ENCODE assay signal across 24 mouse cellular contexts in genomic region chr19:32124155-32124554, GRCm38 (mm10). TPM values are rescaled to one million over a fixed set of nuclear protein-coding genes. Genes with fewer than 3 reads are reported as not detected.
DNase-seq lines count a peak whose midpoint lies in the region; ATAC-seq and TF ChIP-seq lines count a peak whose summit lies in the region.
"Had no signal": no experiment of that assay in that cellular context is flagged by ENCODE, and none has a peak within 500 bp of the region (broad histone marks: within the 10 kb centered on the region; RNA-seq: fewer than 3 reads in every experiment).

No protein-coding gene starts in this region.

- intact Hi-C loops in gastrocnemius, adult 2 months (cut with DNase I): loop anchor here (10.0 kb wide), 1 partner anchor 91 kb away; no protein-coding TSS in a partner anchor

- no peak overlapping the region for H3K4me3 ChIP-seq in gastrocnemius, adult 2 months
- no peak overlapping the region for H3K4me3 ChIP-seq in intestine, postnatal 0 days (ENCODE audit: low read depth, low read length)
- H3K4me3 ChIP-seq in intestine, embryonic 15.5 days (replicated peaks): no peak overlapping the region
- H3K4me3 ChIP-seq: embryonic facial prominence, embryonic 10.5 days; embryonic facial prominence, embryonic 12.5 days; forebrain, embryonic 13.5 days; forebrain, embryonic 15.5 days had no signal

- ATAC-seq in intestine, postnatal 0 days: peak; percentile 57
- ATAC-seq in intestine, embryonic 15.5 days: no peak
- ATAC-seq: activated CD4-positive, CD25-positive, alpha-beta regulatory T cell, adult 4 months; CD4-positive, CD25-positive, alpha-beta regulatory T cell, adult 4 months; forebrain, embryonic 13.5 days; forebrain, embryonic 15.5 days; forebrain, postnatal 0 days; Patski had no signal

- H3K9me3 ChIP-seq in intestine, postnatal 0 days (ENCODE audit: control insufficient read depth): no peaks in the 10 kb centered on the region
- no peaks in the 10 kb centered on the region for H3K9me3 ChIP-seq in intestine, embryonic 15.5 days
- H3K9me3 ChIP-seq: embryonic facial prominence, embryonic 10.5 days; embryonic facial prominence, embryonic 12.5 days; forebrain, embryonic 13.5 days; forebrain, embryonic 15.5 days; G1E had no signal

- no peak for TF ChIP-seq CTCF in gastrocnemius, adult 2 months (IDR thresholded peaks at IDR 0.05)
- TF ChIP-seq CTCF in intestine, postnatal 0 days (IDR thresholded peaks at IDR 0.05; ENCODE audit: low read depth): no peak

- 52% methylated on average over 9 of the region's 9 CpGs for WGBS in intestine, postnatal 0 days
- 83% methylated on average over 9 of the region's 9 CpGs for WGBS in intestine, embryonic 15.5 days

- peaks cover 16% of the 10 kb centered on the region; the same call in 1 of the 2 replicates for H3K36me3 ChIP-seq in intestine, postnatal 0 days (ENCODE audit: control insufficient read depth, insufficient read depth)
- peaks cover 4% of the 10 kb centered on the region; the same call in 1 of the 2 replicates for H3K36me3 ChIP-seq in intestine, embryonic 15.5 days
- H3K36me3 ChIP-seq: forebrain, embryonic 15.5 days had no signal

- H3K4me1 ChIP-seq in intestine, postnatal 0 days (replicated peaks; ENCODE audit: control insufficient read depth, insufficient read depth, low read length): no peaks in the 10 kb centered on the region
- no peaks in the 10 kb centered on the region for H3K4me1 ChIP-seq in intestine, embryonic 15.5 days (replicated peaks)
- H3K4me1 ChIP-seq: embryonic facial prominence, embryonic 12.5 days; forebrain, embryonic 13.5 days; forebrain, embryonic 15.5 days had no signal

- no peak overlapping the region for H3K9ac ChIP-seq in intestine, postnatal 0 days (ENCODE audit: low read depth, low read length)
- no peak overlapping the region for H3K9ac ChIP-seq in intestine, embryonic 15.5 days
- H3K9ac ChIP-seq: embryonic facial prominence, embryonic 12.5 days; forebrain, embryonic 13.5 days; forebrain, embryonic 15.5 days; forebrain, postnatal 0 days had no signal

- no peaks in the 10 kb centered on the region for H3K27me3 ChIP-seq in intestine, postnatal 0 days (replicated peaks; ENCODE audit: control insufficient read depth, insufficient read depth, low read length)
- no peaks in the 10 kb centered on the region for H3K27me3 ChIP-seq in intestine, embryonic 15.5 days (replicated peaks)
- H3K27me3 ChIP-seq: CH12.LX; embryonic facial prominence, embryonic 12.5 days; forebrain, embryonic 13.5 days; forebrain, embryonic 15.5 days; Patski had no signal

- H3K27ac ChIP-seq in gastrocnemius, adult 2 months: peak overlapping the region; percentile 50
- H3K27ac ChIP-seq in intestine, postnatal 0 days (ENCODE audit: low read depth, low read length): no peak overlapping the region
- H3K27ac ChIP-seq in intestine, embryonic 15.5 days: no peak overlapping the region
- H3K27ac ChIP-seq: embryonic facial prominence, embryonic 10.5 days; embryonic facial prominence, embryonic 12.5 days; forebrain, embryonic 13.5 days; forebrain, embryonic 15.5 days had no signal

- DNase-seq in gastrocnemius, adult 2 months: no peak
- DNase-seq in gastrocnemius, adult 8-10 months (ENCODE audit: low spot score in 2 of 2): no peak
- DNase-seq in cerebellum, adult 18-20 months: no peak
- DNase-seq: adrenal gland, adult 8-10 months; adrenal gland, postnatal 14 days; adrenal gland, postnatal 36 days; B cell, adult 2 months; cerebellum, adult 11 months; cerebellum, adult 2 months; cerebellum, adult 9-10 months; cerebellum, postnatal 10 days; cerebellum, postnatal 25 days; forebrain, postnatal 0 days had no signal

- no peak overlapping the region for H3K4me2 ChIP-seq in intestine, postnatal 0 days (replicated peaks; ENCODE audit: low read depth)
- H3K4me2 ChIP-seq in intestine, embryonic 15.5 days (replicated peaks): no peak overlapping the region
- H3K4me2 ChIP-seq: embryonic facial prominence, embryonic 12.5 days; forebrain, embryonic 13.5 days; forebrain, embryonic 15.5 days had no signal

RNA-seq across cellular contexts. Expression of gene Asah2, which starts 16.1 kb away (rescaled TPM):
- total RNA-seq in gastrocnemius, adult 2 months (2021): 1 to 10 TPM; 4.3 to 5.4 TPM
- total RNA-seq in gastrocnemius, adult 8-10 months (2022): 1 to 10 TPM; 4.6 to 7.3 (median 6.2) TPM
- 22.8 and 27.7 TPM in 2 replicates for polyA plus RNA-seq in intestine, postnatal 0 days (2015; fragmentation: Nextera tagmentation; extraction: Ambion mirVana)
- 2.8 and 3.4 TPM in 2 replicates for polyA plus RNA-seq in intestine, embryonic 15.5 days (2015; fragmentation: Nextera tagmentation; extraction: Ambion mirVana)
